Mouse (Mus musculus) kidney, adult 2 months (tissue): Measurements from ENCODE around the gene Kat2b.

ENCODE experiments used
- CTCF ChIP-seq: fragments of 200-500 bp; conservative IDR thresholded peaks from 2 replicates; pipeline ENCODE4 v1.5.1; 2011; ENCODE audit warnings: low read depth, mild to moderate bottlenecking, control low read depth, low read length, moderate library complexity, mixed read lengths; ENCODE audit not compliant: insufficient read depth, insufficient read length
- POLR2A ChIP-seq: fragments of 200-500 bp; IDR thresholded peaks from one replicate; pipeline ENCODE4 v1.6.1; 2011; ENCODE audit warnings: low read depth, low read length, control low read depth

DNA sequence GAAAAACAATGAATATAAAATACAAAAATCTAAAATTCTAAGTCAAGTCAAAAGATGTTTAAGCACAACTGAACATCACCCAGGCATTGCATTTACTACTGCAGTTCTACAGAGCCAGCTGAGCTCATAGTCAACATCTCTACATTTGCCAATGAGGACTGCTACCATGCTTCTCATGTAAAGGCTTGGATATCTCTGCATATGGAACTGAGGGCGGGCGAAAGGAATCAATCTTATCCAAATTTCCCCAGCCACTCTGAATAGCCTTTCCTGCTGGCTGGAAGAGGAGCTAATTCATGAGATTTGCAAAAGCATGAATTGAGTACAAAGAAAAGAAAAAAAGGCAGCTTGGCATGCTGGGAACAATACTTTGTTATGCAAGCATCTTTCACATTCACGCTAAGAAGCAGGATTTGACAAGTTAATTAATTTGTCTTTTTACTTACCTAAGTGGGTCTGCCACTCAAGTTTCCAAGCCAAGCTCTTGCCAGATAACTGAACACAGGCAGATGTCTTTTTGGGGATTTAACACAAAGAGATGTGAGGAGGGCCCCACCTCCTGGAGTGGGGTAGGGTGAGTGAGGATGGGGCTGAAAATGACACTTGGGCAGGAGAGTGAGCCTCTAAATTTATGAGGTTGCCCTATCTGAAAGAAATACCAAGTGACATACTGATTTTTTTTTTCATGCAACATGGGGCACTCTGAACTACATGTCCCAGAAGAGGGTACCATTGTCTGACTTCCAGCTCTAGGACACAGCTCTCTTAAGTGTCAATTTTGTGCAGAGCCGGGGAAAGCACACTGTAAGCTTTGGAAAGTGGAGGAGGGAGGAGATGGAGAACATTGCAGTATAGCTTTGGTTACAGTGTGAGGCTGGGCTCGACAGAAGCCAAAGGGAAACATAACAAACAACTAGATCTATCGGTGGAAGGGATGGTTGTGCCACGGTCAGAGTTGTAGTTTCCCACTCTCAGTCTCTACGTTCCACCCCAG is 15.1 kb upstream of the Kat2b start:
- no peak for TF ChIP-seq CTCF
- TF ChIP-seq POLR2A = no peak
